Mouse (Mus musculus) CD4-positive naive resting alpha-beta T cell, adult 57 days (primary cell): ENCODE measurements around the gene Sec22c. TPM values are rescaled to one million over a fixed set of nuclear protein-coding genes. Genes with fewer than 3 reads are reported as not detected.

ENCODE experiments used
- total RNA-seq: library from RNA; stranded (reverse); gene quantifications from one replicate; pipeline ENCODE4 v1.2.4, GENCODE M21; 2023

Gene Sec22c
- total RNA-seq, result 41.9 TPM

DNA sequence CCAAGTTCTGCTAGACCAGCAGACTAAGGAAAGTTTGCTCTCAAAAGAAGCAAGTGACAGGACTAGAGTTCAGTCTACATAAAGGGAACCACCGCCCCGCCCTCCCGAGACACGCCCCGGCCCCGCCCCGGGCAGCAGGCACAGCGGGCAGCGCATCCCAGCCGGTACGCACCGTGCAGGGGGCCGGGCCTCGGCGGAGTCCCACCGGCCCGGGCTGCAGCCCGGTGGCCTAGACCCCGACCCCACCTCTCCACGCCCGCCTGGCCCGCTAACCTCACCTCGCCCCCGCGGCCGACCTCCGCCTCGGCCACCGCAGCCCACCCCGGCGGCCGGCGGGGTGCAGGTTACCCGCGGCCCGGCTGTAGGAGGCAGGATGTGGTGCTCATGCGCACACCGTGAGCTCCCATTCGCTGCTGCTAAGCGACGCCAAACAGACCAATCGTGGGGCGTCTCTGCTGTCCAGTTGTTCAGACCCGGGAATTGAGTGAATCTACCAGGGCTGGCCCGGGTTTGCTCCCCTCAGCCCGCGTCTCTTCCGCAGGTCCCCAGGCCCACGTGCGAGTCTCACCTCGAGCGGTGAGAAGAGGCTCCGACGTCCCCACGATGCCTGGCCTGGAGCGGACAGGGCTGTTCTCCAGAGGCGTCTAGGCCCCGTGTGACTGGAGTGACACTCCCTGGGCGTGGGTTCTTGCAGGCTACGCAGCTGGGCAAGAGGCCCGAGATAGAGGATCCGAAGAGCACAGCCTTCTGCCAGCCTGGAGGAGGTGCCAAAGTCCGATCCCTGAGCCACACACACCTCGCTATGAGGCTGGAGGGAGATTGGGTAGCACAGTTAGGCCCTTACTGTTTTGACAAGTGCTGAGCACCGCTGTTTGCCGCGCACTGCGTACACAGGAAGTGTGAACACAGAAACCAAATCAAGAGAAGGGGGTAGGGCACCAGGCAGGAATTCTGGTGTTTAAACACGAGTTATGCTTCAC, at the start of gene Sec22c:
Gene Sec22c (minus strand): TSS at position 845 of the 980 bp plus-strand sequence.

DNA sequence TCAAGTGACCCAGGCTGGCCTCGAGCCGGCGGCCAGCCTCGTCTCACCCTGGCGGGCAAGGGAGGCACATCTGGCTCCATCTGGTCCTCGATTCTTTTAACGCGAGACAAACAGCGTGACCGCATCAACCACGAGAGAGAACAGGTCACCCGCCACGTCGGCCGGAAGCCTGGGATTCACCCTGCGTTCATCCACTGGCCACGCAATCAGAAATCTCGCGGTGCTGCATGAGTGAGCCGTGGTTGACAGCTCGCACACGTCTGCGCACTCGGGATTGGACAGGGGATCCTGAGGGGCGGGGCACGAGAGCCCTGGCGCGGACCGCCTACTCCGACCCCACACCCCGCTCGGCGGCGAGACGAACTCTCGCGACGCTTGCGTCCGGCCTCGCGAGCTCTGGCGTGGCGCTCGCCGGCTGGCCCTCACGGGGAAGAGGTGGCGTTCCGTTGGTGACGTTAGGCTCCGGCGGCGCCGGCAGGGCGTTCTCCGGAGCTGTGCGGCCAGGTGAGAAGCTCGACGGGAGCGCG, 13.6 kb upstream of the Sec22c start, which contains the start of gene Nktr:
Gene Nktr (plus strand): TSS at position 378 of the 527 bp plus-strand sequence.

DNA sequence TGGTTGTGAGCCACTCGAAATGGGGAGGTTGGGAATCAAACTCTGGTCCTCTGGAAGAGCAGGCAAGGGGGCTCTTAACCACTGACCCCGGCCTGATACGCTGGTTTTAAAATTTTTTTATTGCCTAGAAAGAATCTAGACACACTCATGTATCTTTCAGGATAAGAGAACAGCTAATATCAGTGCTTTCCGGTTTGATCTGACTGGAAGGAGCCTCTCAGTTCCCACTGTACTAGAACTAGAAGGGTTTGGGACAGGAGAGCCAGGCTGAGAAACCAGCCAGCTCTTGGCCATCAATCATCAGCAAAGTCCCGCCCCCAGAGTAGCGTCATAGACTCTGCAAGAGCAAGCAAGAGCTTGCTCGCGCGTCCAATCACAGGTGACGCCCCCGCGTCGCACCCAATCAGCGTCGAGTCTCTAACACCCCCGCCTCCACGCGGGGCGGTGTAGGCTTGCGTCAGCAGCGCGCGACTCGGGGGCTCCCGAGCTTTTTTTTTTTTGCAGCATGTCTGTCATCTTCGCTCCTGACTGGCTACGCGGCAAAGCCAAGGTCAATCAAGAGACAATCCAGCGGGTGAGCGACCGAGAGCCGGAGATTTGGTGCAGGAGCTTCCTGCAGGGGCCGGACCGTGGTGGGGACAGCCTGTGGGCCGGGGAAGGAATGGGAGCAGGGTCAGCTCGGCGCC, 4.8 kb upstream of the Sec22c start, which contains the start of gene Ss18l2:
Gene Ss18l2 (plus strand): TSS at position 432 of the 686 bp plus-strand sequence.

DNA sequence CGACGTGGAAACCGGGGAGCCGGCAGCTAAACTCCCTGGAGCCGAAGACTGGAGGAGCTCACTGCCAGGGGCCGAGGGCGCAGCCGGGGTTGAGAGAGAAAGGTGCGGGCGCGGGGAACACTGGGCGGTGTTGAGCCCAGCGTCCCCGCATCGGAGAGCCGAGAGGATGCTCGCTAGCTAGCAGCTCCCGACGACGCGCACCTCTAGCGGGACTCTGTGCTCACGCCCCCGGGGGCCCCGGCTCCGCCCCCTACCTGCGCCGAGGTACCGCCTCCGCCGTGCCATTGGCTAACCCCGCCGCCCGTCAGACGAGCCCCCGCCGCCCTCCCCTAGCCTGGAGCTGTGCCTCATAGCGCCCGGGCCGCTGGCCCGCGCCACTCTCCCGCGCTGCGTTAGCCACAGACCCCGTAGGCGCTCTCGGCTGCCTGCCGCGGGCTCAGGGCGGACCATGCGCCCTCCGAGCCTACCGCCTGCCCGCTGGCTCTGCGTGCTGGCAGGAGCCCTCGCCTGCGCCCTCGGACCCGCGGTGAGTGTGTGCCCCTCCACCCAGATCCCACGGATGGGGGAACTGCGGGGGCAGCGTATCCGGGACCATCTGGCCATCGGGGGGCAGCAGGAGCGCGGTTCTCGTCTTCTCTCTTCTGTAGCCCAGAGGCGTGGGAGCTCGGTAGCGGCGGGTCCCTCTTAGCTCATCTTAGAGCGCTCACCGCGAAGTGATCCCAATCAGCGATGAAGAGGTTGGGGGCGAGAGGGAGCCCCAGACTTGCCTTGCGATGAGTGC, 62.7 kb downstream of the Sec22c start, which contains the start of gene Vipr1:
Gene Vipr1 (plus strand): TSS at position 316 of the 781 bp plus-strand sequence.

DNA sequence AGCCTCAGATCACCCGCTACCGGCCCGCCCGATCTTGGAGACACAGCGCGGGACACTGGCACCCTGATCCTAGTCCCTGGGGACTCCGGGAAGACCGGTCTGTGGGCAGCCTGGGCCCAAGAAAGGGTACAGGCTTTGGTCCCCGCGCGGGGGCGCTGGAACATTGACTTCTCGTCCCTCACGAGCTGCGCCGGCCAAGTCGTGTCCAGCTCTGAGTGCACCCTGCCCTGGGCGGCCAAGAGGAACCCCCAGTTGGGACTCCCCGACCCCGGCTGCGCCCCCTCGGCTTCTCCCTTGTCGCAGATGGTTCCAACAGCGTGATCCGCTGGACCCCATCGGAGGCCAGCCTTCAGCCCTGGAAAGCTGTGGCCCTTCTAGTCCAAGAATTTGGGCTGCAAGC, 63.3 kb downstream of the Sec22c start, which contains the start of gene Lyzl4:
Gene Lyzl4 (minus strand): TSS at position 96 of the 400 bp plus-strand sequence.

Other genes with a start within 250 kb of the Sec22c start
- not detected for gene Cck, start 209.8 kb downstream of the Sec22c start, total RNA-seq
- gene Lyzl4, start 63.4 kb downstream of the Sec22c start, total RNA-seq, result not detected
- 123 TPM for gene Vipr1, start 62.8 kb downstream of the Sec22c start, total RNA-seq
- 14.6 TPM for gene Ss18l2, start 4.8 kb upstream of the Sec22c start, total RNA-seq
- gene Nktr, start 13.7 kb upstream of the Sec22c start, total RNA-seq, result 246 TPM
- 1.3 TPM for gene Zfp651, start 53.8 kb upstream of the Sec22c start, total RNA-seq
- gene Klhl40, start 72.1 kb upstream of the Sec22c start, total RNA-seq, result not detected
- not detected for gene Hhatl, start 87.0 kb upstream of the Sec22c start, total RNA-seq
- gene Ccdc13, start 134.0 kb upstream of the Sec22c start, total RNA-seq, result not detected
- 29.6 TPM for gene Higd1a, start 152.9 kb upstream of the Sec22c start, total RNA-seq
- gene Ackr2, start 192.9 kb upstream of the Sec22c start, total RNA-seq, result 1.4 TPM
- not detected for gene Cyp8b1, start 210.8 kb upstream of the Sec22c start, total RNA-seq
- 0.18 TPM for gene Fam198a, start 245.5 kb upstream of the Sec22c start, total RNA-seq